Mouse (Mus musculus) left cerebral cortex, postnatal 14 days (tissue): ENCODE results near the gene Fam186a. TPM values are rescaled to one million over a fixed set of nuclear protein-coding genes. Genes with fewer than 3 reads are reported as not detected.
A peak's percentile ranks its signal among the peaks of the same experiment; 100 is the strongest.
"Not testable (repeated sequence)": the region's sequence is repeated elsewhere in the genome, so short reads cannot be mapped to it uniquely, and the experiment has no call there.

ENCODE experiments used
- DNase-seq, 2 experiments: peaks; one replicate each; pipeline ENCODE4 v3.0.0; 2021 to 2022; ENCODE audit warnings: low spot score in 2 of 2, mixed read lengths in 1 of 2
- intact Hi-C: fragments of 180-260 bp; cut with DNase I; formaldehyde crosslinking; loops from one replicate; pipeline ENCODE4 v1.15.1; 2025
- total RNA-seq, 2 experiments: library from RNA; stranded (reverse); gene quantifications; 2 replicates each; pipeline ENCODE4 v1.2.3; 2021

Gene Fam186a
- total RNA-seq, 2 experiments from 2014 or later = not detected

GRCm38 (mm10) chr15:99937841-99938240 lies 29.0 kb downstream of the Fam186a start:
- intact Hi-C loops = no loop called here
- DNase-seq = no peak

GRCm38 (mm10) chr15:99936659-99937058 lies 30.2 kb downstream of the Fam186a start:
- intact Hi-C loops = no loop called here
- no peak for DNase-seq

GRCm38 (mm10) chr15:99934501-99934900 lies 32.4 kb downstream of the Fam186a start:
- no peak for DNase-seq
- intact Hi-C loops = no loop called here

GRCm38 (mm10) chr15:99931231-99931630 lies 35.6 kb downstream of the Fam186a start:
- intact Hi-C loops = no loop called here

GRCm38 (mm10) chr15:99919601-99920158 lies 47.2 kb downstream of the Fam186a start:
- no peak for DNase-seq
- intact Hi-C loops = no loop called here

More at GRCm38 (mm10) chr15:99931231-99931630, 35.6 kb downstream of the Fam186a start:
- no peak for DNase-seq

GRCm38 (mm10) chr15:99917264-99917663 lies 49.6 kb downstream of the Fam186a start:
- intact Hi-C loops = no loop called here

GRCm38 (mm10) chr15:99914613-99915012 lies 52.2 kb downstream of the Fam186a start:
- intact Hi-C loops = no loop called here
- no peak for DNase-seq

More at GRCm38 (mm10) chr15:99917264-99917663, 49.6 kb downstream of the Fam186a start:
- DNase-seq = no peak

- DNase-seq = no peak
- intact Hi-C loops = no loop called here
Observed at GRCm38 (mm10) chr15:99911785-99912184, 55.1 kb downstream of the Fam186a start.

- intact Hi-C loops = loop anchor here (5.0 kb wide), 1 partner anchor 312 kb away; no protein-coding TSS in a partner anchor
- DNase-seq = not testable (repeated sequence)
Observed at GRCm38 (mm10) chr15:99909339-99909996, 57.4 kb downstream of the Fam186a start.

GRCm38 (mm10) chr15:99907514-99907913 lies 59.3 kb downstream of the Fam186a start:
- intact Hi-C loops = loop anchor here (5.0 kb wide), 1 partner anchor 310 kb away; no protein-coding TSS in a partner anchor

GRCm38 (mm10) chr15:99907041-99907440 lies 59.8 kb downstream of the Fam186a start:
- DNase-seq = no peak
- intact Hi-C loops = loop anchor here (5.0 kb wide), 1 partner anchor 310 kb away; no protein-coding TSS in a partner anchor

More at GRCm38 (mm10) chr15:99907514-99907913, 59.3 kb downstream of the Fam186a start:
- DNase-seq = no peak

- intact Hi-C loops = loop anchor here (5.0 kb wide), 2 partner anchors 178 to 308 kb away; partner anchors contain the start of gene Cox14
- no peak for DNase-seq
Observed at GRCm38 (mm10) chr15:99904841-99905240, 62.0 kb downstream of the Fam186a start.

GRCm38 (mm10) chr15:99904333-99904732 lies 62.5 kb downstream of the Fam186a start:
- intact Hi-C loops = loop anchor here (5.0 kb wide), 1 partner anchor 177 kb away; the partner anchor contains the start of gene Cox14

GRCm38 (mm10) chr15:99903227-99903626 lies 63.6 kb downstream of the Fam186a start:
- DNase-seq = no peak
- intact Hi-C loops = loop anchor here (5.0 kb wide), 1 partner anchor 176 kb away; the partner anchor contains the start of gene Cox14

More at GRCm38 (mm10) chr15:99904333-99904732, 62.5 kb downstream of the Fam186a start:
- peak; percentile 47 to 65 for DNase-seq

- no peak for DNase-seq
- intact Hi-C loops = loop anchor here (5.0 kb wide), 1 partner anchor 175 kb away; the partner anchor contains the start of gene Cox14
Observed at GRCm38 (mm10) chr15:99902786-99903185, 64.1 kb downstream of the Fam186a start.

- DNase-seq = no peak
- intact Hi-C loops = no loop called here
Observed at GRCm38 (mm10) chr15:99896621-99897020, 70.2 kb downstream of the Fam186a start.

- intact Hi-C loops = no loop called here
- DNase-seq = no peak
Observed at GRCm38 (mm10) chr15:99891355-99891754, 75.5 kb downstream of the Fam186a start.

- intact Hi-C loops = no loop called here
- no peak for DNase-seq
Observed at GRCm38 (mm10) chr15:99890412-99891236, 76.2 kb downstream of the Fam186a start.

GRCm38 (mm10) chr15:99889275-99889874 lies 77.5 kb downstream of the Fam186a start:
- DNase-seq = no peak
- intact Hi-C loops = no loop called here
